Mouse (Mus musculus) forebrain, embryonic 12.5 days (tissue): Measurements from ENCODE around the gene H2-DMb1. TPM values are rescaled to one million over a fixed set of nuclear protein-coding genes. Genes with fewer than 3 reads are reported as not detected.

Experiments
- polyA plus RNA-seq: library from polyadenylated mRNA; unstranded; fragments of >200 nt; fragmentation: Nextera tagmentation; extraction: Ambion mirVana; gene quantifications from 2 replicates; pipeline ENCODE4 v1.2.1, GENCODE M21; 2016

H2-DMb1 gene
- polyA plus RNA-seq, 1 experiment from 2014 or later, result 0.38 TPM

Other genes with a start within 250 kb of the H2-DMb1 start
- gene Platr17, start 247.9 kb upstream of the H2-DMb1 start, polyA plus RNA-seq, result not detected in 2 replicates
- 67.9 and 68.2 TPM in 2 replicates for gene Daxx, start 243.7 kb upstream of the H2-DMb1 start, polyA plus RNA-seq
- 16.1 and 19.5 TPM in 2 replicates for gene Tapbp, start 237.2 kb upstream of the H2-DMb1 start, polyA plus RNA-seq
- 23.1 and 23.5 TPM in 2 replicates for gene Zbtb22, start 237.2 kb upstream of the H2-DMb1 start, polyA plus RNA-seq
- 53.7 and 55.9 TPM in 2 replicates for gene Rgl2, start 223.5 kb upstream of the H2-DMb1 start, polyA plus RNA-seq
- 198 and 201 TPM in 2 replicates for gene Pfdn6, start 212.7 kb upstream of the H2-DMb1 start, polyA plus RNA-seq
- gene Wdr46, start 212.4 kb upstream of the H2-DMb1 start, polyA plus RNA-seq, result 40.1 and 41.9 TPM in 2 replicates
- gene B3galt4, start 201.6 kb upstream of the H2-DMb1 start, polyA plus RNA-seq, result 5.0 and 7.1 TPM in 2 replicates
- 58.4 and 63.5 TPM in 2 replicates for gene Vps52, start 197.3 kb upstream of the H2-DMb1 start, polyA plus RNA-seq
- gene Rps18, start 197.1 kb upstream of the H2-DMb1 start, polyA plus RNA-seq, result 934 and 1,034 TPM in 2 replicates
- gene H2-K1, start 152.7 kb upstream of the H2-DMb1 start, polyA plus RNA-seq, result 23.3 and 28.2 TPM in 2 replicates
- 19.1 and 23.6 TPM in 2 replicates for gene Ring1, start 128.4 kb upstream of the H2-DMb1 start, polyA plus RNA-seq
- 92.8 and 103 TPM in 2 replicates for gene H2-Ke6, start 125.0 kb upstream of the H2-DMb1 start, polyA plus RNA-seq
- gene Slc39a7, start 121.4 kb upstream of the H2-DMb1 start, polyA plus RNA-seq, result 160 and 166 TPM in 2 replicates
- 54.8 and 59.5 TPM in 2 replicates for gene Rxrb, start 121.3 kb upstream of the H2-DMb1 start, polyA plus RNA-seq
- 1.4 and 2.5 TPM in 2 replicates for gene Col11a2, start 113.6 kb upstream of the H2-DMb1 start, polyA plus RNA-seq
- gene H2-Oa, start 60.7 kb upstream of the H2-DMb1 start, polyA plus RNA-seq, result 0.27 and 0.41 TPM in 2 replicates
- 9.1 and 9.6 TPM in 2 replicates for gene H2-DMa, start 33.5 kb upstream of the H2-DMb1 start, polyA plus RNA-seq
- gene Brd2, start 30.4 kb upstream of the H2-DMb1 start, polyA plus RNA-seq, result 138 and 146 TPM in 2 replicates
- gene H2-DMb2, start 9.8 kb upstream of the H2-DMb1 start, polyA plus RNA-seq, result not detected in 2 replicates
- gene Tap1, start 34.5 kb downstream of the H2-DMb1 start, polyA plus RNA-seq, result 1.3 and 2.2 TPM in 2 replicates
- gene Psmb9, start 34.7 kb downstream of the H2-DMb1 start, polyA plus RNA-seq, result 0.78 and 1.1 TPM in 2 replicates
- 0.53 and 1.7 TPM in 2 replicates for gene Psmb8, start 44.6 kb downstream of the H2-DMb1 start, polyA plus RNA-seq
- 0.47 and 1.1 TPM in 2 replicates for gene Tap2, start 50.5 kb downstream of the H2-DMb1 start, polyA plus RNA-seq
- gene H2-Ob, start 85.8 kb downstream of the H2-DMb1 start, polyA plus RNA-seq, result not detected in 2 replicates
- gene H2-Ab1, start 104.6 kb downstream of the H2-DMb1 start, polyA plus RNA-seq, result 1.9 and 2.5 TPM in 2 replicates
- not detected in 2 replicates for gene H2-Aa, start 134.8 kb downstream of the H2-DMb1 start, polyA plus RNA-seq
- 1.1 and 1.2 TPM in 2 replicates for gene H2-Eb1, start 152.8 kb downstream of the H2-DMb1 start, polyA plus RNA-seq
- gene H2-Eb2, start 172.6 kb downstream of the H2-DMb1 start, polyA plus RNA-seq, result not detected in 2 replicates
- not detected in 2 replicates for gene Btnl2, start 201.8 kb downstream of the H2-DMb1 start, polyA plus RNA-seq
- gene Btnl1, start 224.1 kb downstream of the H2-DMb1 start, polyA plus RNA-seq, result not detected in 2 replicates
- 2.4 and 2.6 TPM in 2 replicates for gene BC051142, start 245.7 kb downstream of the H2-DMb1 start, polyA plus RNA-seq